Mouse (Mus musculus) G1E (cell line): Measurements from ENCODE around the gene Tpk1. TPM values are rescaled to one million over a fixed set of nuclear protein-coding genes. Genes with fewer than 3 reads are reported as not detected.

ENCODE experiments used
- ATAC-seq: 2 replicates; pipeline ENCODE4 v1.8.0; 2016; ENCODE audit warnings: mild to moderate bottlenecking; ENCODE audit not compliant: insufficient number of reproducible peaks, poor library complexity, low FRiP score, severe bottlenecking; ENCODE audit errors: extremely low read depth
- DNase-seq: peaks from one replicate; pipeline ENCODE4 v3.0.0; 2012; ENCODE audit warnings: low spot score
- H3K27me3 ChIP-seq: 2 replicates; pipeline ENCODE4 v1.6.1; 2012; ENCODE audit warnings: mild to moderate bottlenecking, low read length, inconsistent platforms; ENCODE audit not compliant: insufficient read depth
- H3K36me3 ChIP-seq: replicated peaks from 2 replicates; pipeline ENCODE3; 2012; ENCODE audit warnings: mild to moderate bottlenecking, inconsistent platforms
- H3K4me1 ChIP-seq: 2 replicates; pipeline ENCODE4 v1.6.1; 2012; ENCODE audit warnings: low read depth, low read length, inconsistent platforms, mixed read lengths; ENCODE audit not compliant: insufficient read depth
- H3K4me3 ChIP-seq: 2 replicates; pipeline ENCODE4 v1.5.1; 2012; ENCODE audit warnings: low read depth, mild to moderate bottlenecking, inconsistent platforms, low read length, moderate library complexity, mixed read lengths
- H3K9me3 ChIP-seq: replicated peaks from 2 replicates; pipeline ENCODE4 v1.6.1; 2012; ENCODE audit warnings: inconsistent platforms
- CTCF ChIP-seq: IDR thresholded peaks from 2 replicates; pipeline ENCODE4 v1.5.1; 2012; ENCODE audit warnings: low read depth, low read length, inconsistent platforms, mixed read lengths
- GATA1 ChIP-seq: IDR thresholded peaks from 2 replicates; pipeline ENCODE4 v1.6.1; 2012; ENCODE audit warnings: borderline replicate concordance, low read length, inconsistent platforms, mixed read lengths
- GATA2 ChIP-seq: IDR thresholded peaks from 2 replicates; pipeline ENCODE4 v1.6.1; 2012; ENCODE audit warnings: low read depth, low read length, inconsistent platforms, borderline replicate concordance
- POLR2AphosphoS5 ChIP-seq: IDR thresholded peaks from 2 replicates; pipeline ENCODE4 v1.6.1; 2012; ENCODE audit warnings: low read depth, low read length, inconsistent platforms; ENCODE audit not compliant: insufficient replicate concordance
- TAL1 ChIP-seq: conservative IDR thresholded peaks from 2 replicates; pipeline ENCODE4 v1.6.1; 2012; ENCODE audit warnings: low read depth, low read length, inconsistent platforms, mixed read lengths
- polyA plus RNA-seq: library from polyadenylated mRNA; stranded (reverse); fragments of >175 nt; gene quantifications from 2 replicates; pipeline ENCODE4 v1.2.3, GENCODE M21; 2012
- total RNA-seq, 2 experiments: library from RNA; stranded (forward) in 1 of 2; stranded (reverse) in 1 of 2; fragments of 200-1000 nt in 1 of 2; fragments of >200 nt in 1 of 2; fragmentation: Nextera tagmentation in 1 of 2; gene quantifications; 2 replicates each; pipeline ENCODE4 v1.2.3; 2014 to 2017

The Tpk1 gene
- total and polyA plus RNA-seq, 3 experiments, result 2.0 to 27.5 (median 10.9) TPM

DNA sequence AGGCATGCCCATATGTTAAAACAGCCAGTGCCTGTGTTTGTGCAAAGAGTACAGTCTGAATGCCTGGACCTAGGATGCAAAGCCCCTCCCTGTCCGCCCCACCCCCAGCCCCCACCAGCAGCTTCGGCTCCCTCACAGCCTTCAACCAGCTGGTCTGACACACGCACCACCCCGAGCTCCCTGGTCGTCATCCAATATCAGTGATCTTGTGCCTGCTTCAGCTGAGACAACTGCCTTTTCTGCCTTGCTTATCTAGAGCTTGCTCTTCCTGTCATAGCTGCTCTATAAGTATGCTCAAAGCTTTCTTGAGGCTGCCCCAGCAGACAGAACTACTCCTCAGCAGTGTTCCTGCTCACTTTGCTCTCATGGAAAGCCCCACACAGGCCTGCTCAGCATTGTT is 370.2 kb downstream of the Tpk1 start:
- DNase-seq (no peak), ATAC-seq (no peak)
- H3K4me1 ChIP-seq, result no peaks in the 10 kb centered on the region

More for the DNA sequence above, 370.2 kb downstream of the Tpk1 start:
- no peak overlapping the region for H3K4me3 ChIP-seq
- TF ChIP-seq CTCF, result no peak
- no peak for TF ChIP-seq GATA2
- no peak for TF ChIP-seq TAL1
- TF ChIP-seq POLR2AphosphoS5, result no peak
- no peak for TF ChIP-seq GATA1
- H3K9me3 ChIP-seq, result no peaks in the 10 kb centered on the region
- H3K27me3 ChIP-seq, result no peaks in the 10 kb centered on the region; the same call in 1 of the 2 replicates
- H3K36me3 ChIP-seq, result no peaks in the 10 kb centered on the region
